Mouse (Mus musculus): Measurements from ENCODE around the gene Kctd15. TPM values are rescaled to one million over a fixed set of nuclear protein-coding genes. Genes with fewer than 3 reads are reported as not detected.

Gene Kctd15
- polyA plus RNA-seq, 1 experiment from 2014 or later = 7.4 TPM

- DNase-seq (ENCODE audit: low spot score) = no peak
- no peaks in the 10 kb centered on the region for H3K4me1 ChIP-seq (ENCODE audit: insufficient read depth, low read depth, low read length)
- H3K4me3 ChIP-seq (ENCODE audit: low read depth, low read length) = no peak overlapping the region
- no peak overlapping the region for H3K9ac ChIP-seq (replicated peaks; ENCODE audit: low read depth)
- no peak overlapping the region for H3K4me2 ChIP-seq (replicated peaks; ENCODE audit: low read depth, low read length)
- ATAC-seq = no peak
- no peaks in the 10 kb centered on the region for H3K27me3 ChIP-seq (replicated peaks; ENCODE audit: insufficient read depth, low read length)
- no peaks in the 10 kb centered on the region for H3K36me3 ChIP-seq (ENCODE audit: insufficient read depth, low read length)
- WGBS = 86% methylated on average over 11 of the region's 11 CpGs
- H3K27ac ChIP-seq (ENCODE audit: low read length) = no peak overlapping the region
- 0 out of 2 replicates have a peak, but pooled peaks have one; percentile 2 for TF ChIP-seq CTCF (IDR thresholded peaks at IDR 0.05)
- TF ChIP-seq EP300 (IDR thresholded peaks at IDR 0.05) = no peak
- H3K9me3 ChIP-seq (ENCODE audit: low read length) = no peaks in the 10 kb centered on the region; the same call in 1 of the 2 replicates
Measured at GRCm38 (mm10) chr7:34590711-34591110, 65.8 kb downstream of the Kctd15 start.

Other genes starting within 250 kb of the Kctd15 start
- 4.7 and 5.9 TPM in 2 replicates for gene Chst8, start 156.0 kb upstream of the Kctd15 start, polyA plus RNA-seq (2015; fragmentation: Nextera tagmentation; extraction: Ambion mirVana)

Data from lung, postnatal 0 days (tissue).